Mouse (Mus musculus) heart, adult 2 months (tissue): Measurements from ENCODE around the gene Daam2.

Experiments used
- CTCF ChIP-seq: fragments of 200-600 bp; IDR thresholded peaks from 2 replicates; pipeline ENCODE4 v1.8.1; 2022; ENCODE audit warnings: antibody characterized with exemption, mild to moderate bottlenecking, moderate library complexity
- POLR2A ChIP-seq: fragments of 200-500 bp; IDR thresholded peaks from 2 replicates; pipeline ENCODE4 v1.6.1; 2011; ENCODE audit warnings: mild to moderate bottlenecking, low read depth, low read length, control low read depth; ENCODE audit not compliant: insufficient read depth

GRCm38 (mm10) chr17:49528503-49529205 is 35.5 kb downstream of the Daam2 start:
- TF ChIP-seq POLR2A (no peak), CTCF (no peak)
